Mouse (Mus musculus) adipocyte (in vitro differentiated cells): ENCODE data around the gene Pfdn4.

Experiments
- DNase-seq: peaks from one replicate; pipeline ENCODE4 v3.0.0-alpha.2; 2016; ENCODE audit warnings: low spot score

Pfdn4 gene

DNA sequence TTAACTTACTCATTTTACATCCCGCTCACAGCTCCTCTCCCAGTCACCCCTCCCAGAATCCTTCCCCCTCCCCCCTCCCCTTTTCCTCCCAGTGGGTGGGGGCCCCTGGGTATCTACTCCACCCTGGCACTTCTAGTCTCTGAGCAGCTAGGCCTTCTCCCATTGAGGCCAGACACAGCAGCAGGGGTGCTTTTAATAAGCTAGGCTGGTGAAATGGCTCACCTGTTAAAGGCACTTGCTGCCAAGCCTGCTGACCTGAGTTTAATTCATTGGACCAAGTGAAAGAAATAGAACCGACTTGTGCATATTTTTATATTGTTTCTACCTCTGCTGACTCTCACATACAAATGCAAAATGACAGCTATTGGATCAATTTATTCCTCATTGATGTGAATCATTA lies 52.9 kb downstream of the Pfdn4 start:
- no peak for DNase-seq

DNA sequence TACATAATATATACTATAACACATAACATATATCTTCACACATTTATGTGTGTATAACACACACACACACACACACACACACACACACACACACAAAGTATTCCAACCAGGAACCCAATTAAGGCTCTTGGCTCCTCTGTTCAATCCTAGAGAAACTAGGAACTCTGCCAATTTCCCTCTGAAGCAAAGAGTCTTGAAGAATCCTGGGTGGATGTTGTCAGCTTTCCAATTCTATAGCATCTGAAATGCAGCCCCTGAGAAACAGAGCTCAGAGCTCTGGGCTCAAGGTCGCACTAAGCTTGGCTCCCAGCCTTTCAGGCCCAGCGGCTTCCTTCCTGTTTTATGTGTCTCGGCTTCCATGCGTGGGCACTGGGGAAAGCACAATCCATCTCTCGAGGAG lies 54.0 kb downstream of the Pfdn4 start:
- no peak for DNase-seq

DNA sequence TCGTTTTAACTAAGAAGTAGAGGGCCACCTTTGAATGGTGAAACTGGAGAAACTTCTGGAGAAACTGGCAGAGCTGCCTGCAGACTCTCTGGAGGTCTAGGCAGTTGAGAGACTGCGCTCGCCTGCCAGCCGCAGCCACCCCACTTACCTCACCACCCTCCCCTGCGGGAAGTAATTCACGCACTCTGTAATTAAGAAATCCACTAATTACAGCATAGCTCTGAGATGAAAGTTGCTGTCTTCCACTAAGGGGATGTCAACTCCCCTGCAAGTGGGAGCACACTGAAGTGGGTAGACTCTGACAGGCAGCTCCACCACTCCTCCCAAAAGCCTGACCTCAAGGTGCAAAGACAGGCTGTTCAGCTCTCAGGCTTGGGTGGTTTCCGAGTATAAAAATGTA lies 55.9 kb downstream of the Pfdn4 start:
- DNase-seq: no peak

DNA sequence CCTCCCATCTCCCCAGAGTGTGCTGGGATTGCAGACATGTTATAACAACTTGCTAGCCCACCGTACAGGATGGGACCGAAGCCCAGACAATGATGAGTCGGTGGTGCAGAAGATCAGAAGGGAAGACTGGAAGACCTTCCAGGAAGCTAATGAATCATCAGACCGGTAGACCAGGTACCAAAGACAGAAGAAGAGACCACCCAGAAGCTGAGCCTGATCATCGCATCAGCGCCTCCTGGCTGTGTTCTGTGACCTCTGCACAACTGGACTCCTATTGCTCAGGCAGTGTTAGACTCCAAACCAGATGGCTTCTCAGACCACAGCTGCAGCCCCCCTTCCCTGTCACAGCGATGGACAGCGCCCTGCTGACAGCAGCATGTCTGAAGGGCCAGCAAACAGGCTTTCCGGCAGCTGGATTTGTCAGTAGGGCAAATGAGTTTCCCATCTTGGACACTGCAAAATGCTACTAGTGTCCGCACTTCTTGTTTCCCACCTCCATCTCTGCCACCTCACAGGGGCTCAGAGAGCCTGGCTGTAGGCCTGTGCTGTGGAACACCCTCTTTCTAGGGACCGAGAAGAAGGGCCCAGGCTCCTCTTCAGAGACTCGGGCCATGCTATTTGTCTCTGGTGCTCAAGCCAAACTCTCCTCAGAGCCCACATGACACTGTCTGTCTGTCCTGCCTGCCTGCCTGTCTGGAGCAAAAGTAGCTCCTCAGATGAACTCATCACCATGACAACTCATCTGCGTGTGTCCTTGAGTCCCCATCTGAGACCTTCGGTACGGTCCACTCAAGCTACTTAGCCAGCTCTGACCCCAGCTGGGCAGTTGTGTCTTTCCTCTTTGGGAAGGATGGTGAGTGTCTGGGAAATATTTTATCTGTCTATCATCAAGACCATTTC lies 68.0 kb downstream of the Pfdn4 start:
- DNase-seq: no peak

DNA sequence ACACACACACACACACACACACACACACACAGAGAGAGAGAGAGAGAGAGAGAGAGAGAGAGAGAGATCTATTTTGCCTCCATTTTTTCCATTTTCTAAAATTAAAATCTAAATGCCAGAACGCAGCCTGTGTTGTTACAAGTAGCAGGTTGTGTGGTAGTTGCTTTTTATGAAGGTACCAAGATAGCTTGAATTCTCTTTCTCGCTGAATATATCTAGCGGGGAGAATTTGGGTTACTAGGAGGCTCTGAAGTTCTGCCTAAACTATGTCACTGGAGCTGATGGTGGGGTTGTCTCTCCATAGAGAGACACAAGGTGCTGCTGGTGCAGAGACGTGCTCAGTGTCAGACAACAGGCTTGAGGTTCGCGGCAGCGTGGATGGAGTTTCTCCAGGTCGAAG lies 68.8 kb downstream of the Pfdn4 start:
- no peak for DNase-seq
